Mouse (Mus musculus) retina, adult 2 months (tissue): Measurements from ENCODE around the gene Pbld2.
A peak's percentile ranks its signal among the peaks of the same experiment; 100 is the strongest.
"Not testable (repeated sequence)": the region's sequence is repeated elsewhere in the genome, so short reads cannot be mapped to it uniquely, and the experiment has no call there.

Experiments used
- DNase-seq: peaks from one replicate; pipeline ENCODE4 v3.0.0-alpha.2; 2012; ENCODE audit warnings: low read depth, low spot score

Gene Pbld2

GRCm38 (mm10) chr10:63025491-63026011 lies 1.4 kb downstream of the Pbld2 start:
- DNase-seq = no peak

DNA sequence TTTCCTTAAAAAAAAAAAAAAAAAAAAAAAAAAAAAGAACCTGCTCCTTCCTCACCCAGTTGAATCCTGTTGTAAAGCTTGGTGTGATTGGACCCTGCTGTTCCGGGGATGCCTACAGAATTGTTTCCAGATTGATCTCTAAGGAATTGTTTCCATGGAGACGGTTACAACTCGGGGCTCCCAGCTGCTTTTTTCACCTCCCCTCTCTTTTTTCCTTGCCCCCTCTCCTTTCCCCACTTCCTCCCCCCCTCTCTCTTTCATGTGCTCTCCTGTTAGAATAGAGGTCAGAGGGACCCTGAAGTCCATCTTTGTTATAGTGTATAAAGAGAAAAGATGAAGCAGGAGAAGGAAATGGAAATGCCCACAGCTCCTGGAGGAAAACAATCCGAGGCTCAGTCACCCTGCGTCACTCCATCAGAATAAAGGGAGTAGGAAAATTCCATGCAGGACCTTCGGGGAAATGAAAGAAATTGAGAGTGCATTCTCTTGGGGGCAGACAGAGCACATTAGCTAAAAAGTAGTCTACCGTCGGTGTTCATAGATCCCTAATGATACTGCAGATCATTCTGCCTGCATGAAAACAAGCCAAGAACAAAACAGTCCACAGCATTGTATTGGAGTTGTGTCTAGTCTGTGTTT lies 2.2 kb downstream of the Pbld2 start:
- no peak for DNase-seq

GRCm38 (mm10) chr10:63026795-63027160 lies 2.7 kb downstream of the Pbld2 start:
- DNase-seq = no peak

DNA sequence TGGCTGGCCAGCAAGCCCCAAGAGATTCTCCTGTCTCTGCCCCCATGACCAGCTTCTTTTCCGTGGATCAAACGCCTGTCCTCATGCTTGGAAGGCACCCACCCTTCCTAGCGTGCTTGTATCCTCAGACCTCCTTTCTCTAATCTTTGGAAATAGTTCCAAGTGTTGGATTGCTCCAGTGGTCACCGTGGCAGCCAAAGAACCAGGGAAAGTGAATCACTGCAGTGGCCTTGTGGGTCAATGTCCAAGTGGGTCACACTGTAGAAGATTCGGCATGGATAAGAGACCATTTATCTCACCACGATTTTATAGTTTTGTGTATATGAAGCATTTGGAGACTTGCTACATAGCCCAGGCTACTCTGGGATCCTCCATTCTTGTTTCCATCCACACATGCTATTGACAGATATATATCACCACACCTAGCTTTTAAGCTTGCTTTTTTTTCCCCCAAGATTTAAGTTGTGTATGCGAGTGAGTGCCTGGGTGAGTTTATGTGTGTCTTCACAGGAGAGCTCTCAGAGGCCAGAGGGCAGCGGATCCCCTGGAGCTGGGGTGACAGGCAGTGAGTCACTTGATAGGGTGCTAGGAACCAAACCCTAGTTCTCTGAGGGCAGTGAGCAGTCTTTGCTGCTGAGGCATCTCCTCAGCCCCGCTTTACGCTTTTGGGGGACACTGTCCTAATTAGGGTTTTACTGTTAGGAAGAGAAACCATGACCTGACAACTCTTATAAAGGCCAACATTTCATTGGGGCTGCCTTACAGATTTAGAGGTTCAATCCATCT lies 3.5 kb downstream of the Pbld2 start:
- DNase-seq = no peak

GRCm38 (mm10) chr10:63028396-63028795 lies 4.3 kb downstream of the Pbld2 start:
- no peak for DNase-seq

- DNase-seq = no peak
Observed at GRCm38 (mm10) chr10:63032267-63032666, 8.2 kb downstream of the Pbld2 start.

DNA sequence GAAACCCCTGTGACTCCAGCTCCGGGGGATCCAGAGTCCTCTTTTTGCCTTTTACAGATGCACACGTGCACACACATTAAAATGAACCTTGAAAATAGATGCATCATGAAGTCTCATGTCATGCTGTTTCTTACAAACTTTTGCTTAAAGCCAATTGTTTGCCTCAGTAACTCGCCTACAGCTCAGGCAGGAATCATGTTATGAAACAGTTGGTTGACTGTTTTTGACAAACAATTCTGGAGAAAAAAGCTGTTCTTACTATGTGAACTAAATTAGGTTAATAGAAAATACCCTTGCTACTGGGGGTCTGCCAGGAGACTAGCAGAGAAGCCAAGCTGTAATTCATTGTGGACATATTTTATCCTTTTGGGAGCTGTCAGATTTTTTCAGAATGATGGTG lies 8.8 kb downstream of the Pbld2 start:
- DNase-seq = no peak

DNA sequence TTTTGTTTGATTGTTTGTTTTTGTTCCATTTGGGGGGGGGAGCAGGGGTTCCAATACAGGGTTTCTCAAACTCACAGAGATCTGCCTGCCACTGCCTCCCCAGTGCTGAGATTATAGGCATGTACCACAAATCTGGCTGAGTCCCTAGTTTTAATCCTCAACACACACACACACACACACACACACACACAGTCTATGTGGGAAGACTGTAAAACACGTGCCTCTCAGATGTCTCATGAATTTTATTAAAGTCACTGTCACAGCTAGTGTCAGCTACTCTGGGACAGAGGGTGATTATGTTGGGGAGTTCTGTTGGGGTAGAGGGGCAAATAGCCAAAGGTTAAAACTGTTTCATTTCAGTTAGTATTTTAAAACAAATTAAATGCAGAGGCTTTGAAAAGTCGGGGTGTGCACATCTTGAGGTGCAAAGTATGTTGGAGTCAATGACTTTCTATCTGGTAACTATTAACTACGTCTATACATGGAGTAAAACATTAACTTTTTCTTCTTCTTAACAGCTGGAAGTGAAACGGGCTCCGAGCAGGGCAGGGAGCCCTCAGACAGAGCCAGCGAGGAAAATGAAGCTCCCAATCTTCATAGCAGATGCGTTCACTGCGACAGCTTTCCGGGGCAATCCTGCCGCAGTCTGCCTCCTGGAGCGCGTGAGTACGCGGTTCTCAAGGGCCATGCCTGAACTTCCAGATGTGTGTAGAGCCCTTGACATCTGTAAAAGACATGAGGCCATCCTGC lies 14.6 kb downstream of the Pbld2 start:
- DNase-seq = no peak

- DNase-seq = peak; percentile 81
Observed at GRCm38 (mm10) chr10:63039867-63040628, 15.9 kb downstream of the Pbld2 start.

DNA sequence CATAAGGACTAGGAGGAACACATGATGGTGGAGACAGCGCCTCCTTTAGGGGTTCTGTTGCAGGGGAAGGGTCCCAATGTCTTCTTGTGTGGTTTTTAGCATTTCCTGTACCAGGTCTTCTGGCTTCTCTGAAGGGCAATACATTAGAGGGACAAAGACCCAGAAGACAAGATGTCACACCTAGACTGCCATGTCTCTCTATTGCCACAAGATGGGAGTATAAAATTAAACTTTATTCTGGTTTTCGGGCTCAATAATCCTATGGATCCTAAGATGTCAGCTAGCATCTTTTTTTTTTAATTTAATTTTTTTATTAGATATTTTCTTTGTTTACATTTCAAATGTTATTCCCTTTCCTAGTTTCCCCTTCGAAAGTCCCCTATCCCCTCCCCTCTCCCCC lies 19.0 kb downstream of the Pbld2 start:
- DNase-seq = no peak

DNA sequence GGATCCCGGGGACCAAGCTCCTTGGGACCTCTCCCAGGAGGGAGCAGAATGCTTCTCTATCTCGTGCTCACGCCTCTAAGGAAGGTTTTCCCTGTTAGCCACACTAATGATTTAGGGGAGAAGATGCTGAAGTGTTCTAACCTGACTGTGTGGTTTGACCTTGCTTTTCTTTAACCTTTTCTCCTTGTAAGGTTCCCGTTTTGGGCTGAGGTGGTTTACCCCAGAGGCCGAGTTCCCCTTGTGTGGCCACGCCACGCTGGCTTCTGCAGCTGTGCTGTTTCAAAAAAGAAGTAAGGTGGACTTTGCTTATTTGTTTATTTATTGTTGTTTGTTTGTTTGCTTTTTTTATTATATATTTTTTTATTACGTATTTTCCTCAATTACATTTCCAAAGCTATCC lies 23.6 kb downstream of the Pbld2 start:
- no peak for DNase-seq

GRCm38 (mm10) chr10:63049106-63049505 lies 25.0 kb downstream of the Pbld2 start:
- no peak for DNase-seq

- DNase-seq = no peak
Observed at GRCm38 (mm10) chr10:63051267-63051666, 27.2 kb downstream of the Pbld2 start.

DNA sequence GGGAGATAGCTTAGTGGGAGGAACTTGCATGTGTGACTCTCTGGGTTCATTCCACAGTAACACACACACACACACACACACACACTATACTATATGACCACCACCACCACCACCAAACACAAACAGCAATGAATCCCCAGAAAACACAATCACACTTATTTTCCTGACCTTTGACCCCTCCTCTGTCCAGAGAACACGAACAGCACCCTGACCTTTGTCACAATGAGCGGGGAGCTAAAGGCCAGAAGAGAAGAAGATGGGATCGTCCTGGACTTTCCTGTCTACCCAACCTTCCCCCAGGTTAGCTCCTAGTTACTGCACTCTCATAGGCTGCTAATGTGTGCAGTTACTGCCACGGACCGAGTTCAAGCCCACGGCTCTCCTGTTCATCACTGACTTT lies 27.9 kb downstream of the Pbld2 start:
- no peak for DNase-seq

DNA sequence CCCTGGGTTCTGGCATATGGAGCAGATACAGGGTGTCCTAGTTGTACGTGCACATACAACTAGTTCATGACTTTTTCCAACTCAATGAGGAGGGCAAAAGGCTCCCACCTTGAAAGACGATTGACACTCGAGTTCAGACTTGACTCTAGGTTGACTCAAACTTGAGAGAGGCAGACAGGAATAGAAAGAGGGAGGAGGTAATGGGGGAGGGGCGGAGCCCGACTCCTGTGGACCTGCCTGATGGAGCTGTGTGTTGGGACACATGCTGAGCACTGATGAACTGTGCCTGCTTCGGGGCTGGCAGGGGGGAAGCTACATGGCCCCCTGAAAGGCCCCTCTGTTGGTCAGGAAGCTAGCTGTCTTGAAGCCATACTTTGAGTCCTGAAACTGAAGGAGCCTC lies 28.9 kb downstream of the Pbld2 start:
- no peak for DNase-seq

DNA sequence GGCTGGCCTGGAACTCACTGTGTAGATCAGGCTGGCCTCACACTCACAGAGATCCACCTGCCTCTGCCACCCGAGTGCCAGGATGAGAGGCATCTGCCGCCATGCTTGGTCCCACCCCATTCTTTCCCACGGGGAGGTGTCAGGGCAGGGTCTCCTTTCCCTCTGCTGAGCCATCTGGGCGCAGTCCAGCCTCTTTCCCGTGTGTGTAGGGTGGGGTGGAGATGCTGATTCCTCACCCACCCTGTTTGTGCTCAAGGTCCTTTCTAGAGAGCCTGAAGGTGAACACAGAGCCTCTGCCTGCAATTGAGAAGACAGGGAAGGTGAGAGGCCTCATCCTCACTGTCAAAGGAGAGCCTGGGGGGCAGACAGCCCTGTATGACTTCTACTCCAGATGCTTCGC lies 30.0 kb downstream of the Pbld2 start:
- not testable (repeated sequence) for DNase-seq

DNA sequence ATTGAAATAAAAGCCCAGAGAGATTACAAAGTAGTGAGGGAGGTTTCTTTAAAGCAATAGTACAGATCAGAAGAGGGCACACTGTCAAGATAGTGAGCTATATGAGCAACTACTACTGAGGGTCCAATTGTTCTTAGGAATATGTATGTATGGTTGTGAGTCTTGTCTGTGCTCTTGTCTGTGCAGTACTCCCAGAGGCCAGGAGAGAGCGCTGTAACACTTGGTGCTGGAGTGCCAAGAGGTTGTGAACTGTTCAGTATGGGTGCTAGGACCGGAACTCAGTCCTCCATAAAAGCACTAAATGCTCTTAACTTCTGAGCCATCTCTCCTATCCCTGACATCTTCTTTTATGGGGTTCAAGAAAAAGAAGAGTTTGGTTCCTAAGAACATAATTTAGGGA lies 30.5 kb downstream of the Pbld2 start:
- DNase-seq = no peak

DNA sequence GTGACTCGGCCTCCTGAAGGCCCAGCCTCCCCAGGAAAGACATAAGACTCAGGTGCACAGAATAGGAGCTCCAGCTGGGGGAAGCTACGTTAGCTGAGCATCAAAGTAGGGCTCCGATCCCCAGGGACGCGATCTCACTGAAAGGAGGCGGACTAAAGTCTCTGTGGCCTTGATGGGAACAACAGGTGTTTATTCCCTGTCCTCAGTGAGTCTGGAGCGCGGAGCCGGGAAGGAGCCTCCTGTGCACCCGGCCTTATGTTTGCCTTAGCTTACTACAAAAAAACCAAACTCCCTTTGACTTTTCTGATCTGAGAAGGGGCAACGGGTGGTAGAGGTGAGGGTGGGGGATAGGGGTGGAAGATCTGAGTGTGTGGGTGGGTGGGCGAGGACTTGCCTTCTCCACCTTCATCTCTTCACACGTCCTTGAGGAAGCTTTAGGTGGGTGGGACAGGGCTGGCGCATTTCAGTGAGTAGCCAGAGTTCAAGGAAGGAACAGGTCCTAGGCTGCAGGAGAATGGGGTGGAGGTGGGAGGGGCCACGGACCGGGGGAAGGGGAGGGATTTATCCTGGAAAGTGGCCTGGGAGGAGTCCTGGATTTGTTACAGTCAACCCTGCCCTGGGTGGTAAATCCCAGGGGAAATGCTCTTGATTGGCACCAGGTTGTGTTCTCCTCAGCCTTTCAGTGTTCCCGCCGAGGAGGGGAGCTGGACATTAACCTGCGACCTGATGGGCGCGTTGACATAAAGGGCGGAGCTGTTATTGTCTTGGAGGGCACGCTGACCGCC lies 33.0 kb downstream of the Pbld2 start:
- no peak for DNase-seq

GRCm38 (mm10) chr10:63059862-63060261 lies 35.7 kb downstream of the Pbld2 start, which contains the start of gene Pbld1:
Gene Pbld1 (plus strand): TSS chr10:63060162.
- no peak for DNase-seq

DNA sequence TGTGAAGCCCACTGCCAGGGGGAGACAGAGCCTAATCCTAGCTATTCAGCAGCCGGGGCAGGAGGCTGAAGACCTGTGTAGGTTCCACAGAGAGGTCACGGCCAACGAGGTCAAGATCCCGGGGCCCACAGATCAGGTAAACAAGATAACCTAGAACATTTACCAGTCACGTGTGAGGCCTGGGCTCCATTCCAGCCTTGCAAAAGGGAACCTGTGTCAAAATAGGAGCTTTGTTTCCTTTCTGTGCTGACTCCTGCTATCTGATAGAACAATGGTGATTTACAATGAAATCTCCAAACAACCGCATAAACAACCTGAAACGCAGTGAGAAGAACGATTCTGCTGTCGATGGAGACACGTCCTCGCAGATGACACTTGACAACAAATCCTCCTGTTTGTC lies 36.3 kb downstream of the Pbld2 start:
- no peak for DNase-seq

DNA sequence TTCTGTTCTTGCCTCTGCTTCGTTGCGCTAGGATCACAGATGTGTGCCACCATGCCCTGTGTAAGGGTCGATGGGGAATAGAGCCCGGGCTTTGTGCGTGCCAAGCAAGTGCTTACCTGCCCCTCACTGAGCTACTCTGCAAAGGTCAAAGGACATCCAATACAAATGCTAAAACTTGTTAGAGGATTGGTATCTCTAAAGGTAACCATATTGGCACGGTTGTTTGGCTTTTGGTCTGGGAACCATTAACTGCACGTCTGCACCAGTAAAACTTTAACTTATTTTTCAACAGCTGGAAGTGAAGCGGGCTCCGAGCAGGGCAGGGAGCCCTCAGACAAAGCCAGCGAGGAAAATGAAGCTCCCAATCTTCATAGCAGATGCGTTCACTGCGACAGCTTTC lies 37.2 kb downstream of the Pbld2 start:
- no peak for DNase-seq
